Mouse (Mus musculus) C2C12 (cell line): ENCODE results near the gene Dph2. TPM values are rescaled to one million over a fixed set of nuclear protein-coding genes. Genes with fewer than 3 reads are reported as not detected.

Experiments used
- H3K27me3 ChIP-seq: one replicate; pipeline ENCODE4 v1.6.1; 2011; ENCODE audit not compliant: control insufficient read depth, insufficient read depth, insufficient read length
- H3K36me3 ChIP-seq: one replicate; pipeline ENCODE4 v1.6.1; 2011; ENCODE audit not compliant: control insufficient read depth, insufficient read depth
- H3K4me3 ChIP-seq: one replicate; pipeline ENCODE4 v1.5.1; 2011; ENCODE audit warnings: mild to moderate bottlenecking, control low read depth; ENCODE audit not compliant: poor library complexity, insufficient read depth, severe bottlenecking
- H3K79me2 ChIP-seq: one replicate; pipeline ENCODE4 v1.6.1; 2011; ENCODE audit not compliant: control insufficient read depth, insufficient read depth
- H3K79me3 ChIP-seq: one replicate; pipeline ENCODE4 v1.6.1; 2011; ENCODE audit warnings: low read depth, control low read depth
- H3ac ChIP-seq: one replicate; pipeline ENCODE3; 2011; ENCODE audit warnings: low read depth; ENCODE audit not compliant: control insufficient read depth, insufficient read length
- CEBPB ChIP-seq: IDR thresholded peaks from one replicate; pipeline ENCODE4 v1.6.1; 2011; ENCODE audit warnings: low read depth, mild to moderate bottlenecking, control low read depth, moderate library complexity
- CTCF ChIP-seq: IDR thresholded peaks from one replicate; pipeline ENCODE4 v1.5.1; 2011; ENCODE audit not compliant: control insufficient read depth, insufficient read depth, insufficient read length
- FOSL1 ChIP-seq: IDR thresholded peaks from one replicate; pipeline ENCODE4 v1.8.0; 2011; ENCODE audit warnings: mild to moderate bottlenecking, low read length; ENCODE audit not compliant: poor library complexity, insufficient read depth, severe bottlenecking
- MAX ChIP-seq: IDR thresholded peaks from one replicate; pipeline ENCODE4 v1.6.1; 2011; ENCODE audit warnings: mild to moderate bottlenecking, control low read depth
- MYOD1 ChIP-seq: IDR thresholded peaks from one replicate; pipeline ENCODE4 v1.6.1; 2011; ENCODE audit warnings: low read depth; ENCODE audit not compliant: control insufficient read depth, insufficient read length
- MYOG ChIP-seq: IDR thresholded peaks from one replicate; pipeline ENCODE4 v1.6.1; 2011; ENCODE audit not compliant: control insufficient read depth, insufficient read length; ENCODE audit errors: extremely low read depth
- USF1 ChIP-seq: IDR thresholded peaks from one replicate; pipeline ENCODE4 v1.6.1; 2011; ENCODE audit warnings: low read depth, mild to moderate bottlenecking, control low read depth, moderate library complexity
- polyA plus RNA-seq: library from polyadenylated mRNA; unstranded; fragments of >200 nt; fragmentation: generic; extraction: Trizol; gene quantifications from one replicate; pipeline ENCODE4 v1.2.1, GENCODE M21; 2012; ENCODE audit warnings: missing spikeins

Gene Dph2
- polyA plus RNA-seq, 1 experiment: 16.4 TPM

DNA sequence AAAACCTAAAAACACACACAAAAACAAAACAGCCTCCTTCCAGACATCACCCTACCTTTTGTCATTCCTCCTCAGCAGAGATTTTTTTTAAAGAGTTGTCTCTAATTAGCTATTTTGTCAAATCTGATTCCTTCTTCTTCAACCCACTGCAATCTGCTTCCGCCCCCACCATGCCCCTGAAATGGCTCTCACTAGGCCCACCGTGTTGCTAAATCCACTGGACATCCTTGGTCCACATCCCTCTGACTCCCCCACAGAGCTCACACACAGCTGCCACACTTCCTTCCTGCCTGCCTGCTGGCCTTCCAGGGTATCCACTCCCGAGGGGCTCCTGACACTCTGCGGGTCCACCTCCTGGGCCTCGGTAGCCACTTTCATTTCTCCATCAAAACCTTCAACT is 13.1 kb downstream of the Dph2 start:
- Histone ChIP-seq H3K36me3 (peaks cover 22% of the 10 kb centered on the region), H3K79me3 (peaks cover 2% of the 10 kb centered on the region), H3K79me2 (peaks cover 17% of the 10 kb centered on the region), H3K27me3 (no peaks in the 10 kb centered on the region), H3ac (no peak overlapping the region), H3K4me3 (no peak overlapping the region)
- TF ChIP-seq MYOG: no peak
- no peak for TF ChIP-seq CEBPB
- TF ChIP-seq FOSL1: no peak
- TF ChIP-seq MAX: no peak
- TF ChIP-seq MYOD1: no peak
- TF ChIP-seq USF1: no peak
- TF ChIP-seq CTCF: no peak

GRCm38 (mm10) chr4:117878301-117878700 is 13.5 kb downstream of the Dph2 start:
- peaks cover 2% of the 10 kb centered on the region for H3K79me3 ChIP-seq
- H3K27me3 ChIP-seq: no peaks in the 10 kb centered on the region
- H3ac ChIP-seq: no peak overlapping the region
- H3K79me2 ChIP-seq: peaks cover 14% of the 10 kb centered on the region
- TF ChIP-seq CEBPB: no peak
- TF ChIP-seq MYOG: no peak
- no peak for TF ChIP-seq FOSL1
- H3K36me3 ChIP-seq: peaks cover 26% of the 10 kb centered on the region
- no peak overlapping the region for H3K4me3 ChIP-seq

DNA sequence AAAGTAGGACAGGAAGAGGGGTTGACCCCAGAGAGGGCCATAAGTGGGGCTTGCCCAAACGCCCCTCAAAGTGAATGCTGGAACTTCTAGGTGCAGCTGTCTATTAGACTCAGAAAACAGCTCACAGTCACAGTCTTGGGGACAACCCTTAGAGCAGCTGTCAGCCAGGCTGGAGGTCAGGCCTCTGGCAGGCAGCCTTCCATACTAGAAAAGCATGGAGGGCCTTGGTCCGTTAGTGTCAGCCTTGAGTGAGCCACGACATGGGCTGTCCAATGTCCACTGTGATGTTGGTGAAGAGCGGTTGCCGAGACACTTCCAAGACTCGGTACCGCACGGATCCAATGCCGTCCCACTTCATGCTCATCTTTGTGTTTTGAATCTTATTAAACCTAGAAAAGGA is 18.2 kb downstream of the Dph2 start:
- H3K36me3 ChIP-seq: peaks cover 22% of the 10 kb centered on the region
- no peak for TF ChIP-seq CEBPB
- no peak for TF ChIP-seq CTCF
- no peak for TF ChIP-seq MAX
- TF ChIP-seq USF1: no peak
- no peak for TF ChIP-seq MYOD1
- no peak for TF ChIP-seq FOSL1
- no peak for TF ChIP-seq MYOG

DNA sequence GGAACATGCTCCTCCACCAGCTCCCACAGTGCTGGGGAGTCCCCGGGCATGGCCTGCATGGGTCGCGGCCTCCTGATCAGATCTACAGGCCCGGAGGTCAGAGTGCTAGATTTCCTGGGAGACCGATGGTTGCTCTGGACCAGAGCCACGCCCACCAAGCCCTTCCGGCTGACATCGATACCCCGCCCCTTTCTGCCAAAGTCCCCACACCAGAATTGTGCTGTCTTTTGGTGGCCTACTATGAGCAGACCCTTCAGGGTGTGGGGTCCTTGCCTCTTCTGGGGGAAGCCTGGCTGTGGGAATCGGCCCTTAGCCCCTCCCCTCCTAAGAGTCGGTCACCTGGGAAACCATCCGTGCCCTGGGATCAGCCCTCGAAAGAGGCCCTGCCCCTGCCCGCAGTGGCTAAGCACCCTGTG is 19.4 kb downstream of the Dph2 start, which contains the start of gene Ccdc24:
Gene Ccdc24, minus strand, starts transcription at position 87 of the 416 bp plus-strand sequence.
- H3K79me2 ChIP-seq: no peaks in the 10 kb centered on the region
- no peaks in the 10 kb centered on the region for H3K27me3 ChIP-seq
- H3ac ChIP-seq: no peak within 1 kb of the TSS
- TF ChIP-seq MAX (no peak), CTCF (no peak), FOSL1 (no peak), MYOD1 (no peak), CEBPB (no peak), USF1 (no peak), MYOG (no peak)
- peaks cover 22% of the 10 kb centered on the region for H3K36me3 ChIP-seq
- H3K79me3 ChIP-seq: no peaks in the 10 kb centered on the region
- H3K4me3 ChIP-seq: no peak within 1 kb of the TSS

More for the DNA sequence above, 18.2 kb downstream of the Dph2 start:
- Histone ChIP-seq H3K27me3 (no peaks in the 10 kb centered on the region), H3ac (no peak overlapping the region), H3K79me2 (no peaks in the 10 kb centered on the region), H3K79me3 (no peaks in the 10 kb centered on the region), H3K4me3 (no peak overlapping the region)

- H3K27me3 ChIP-seq: no peaks in the 10 kb centered on the region
- no peak overlapping the region for H3ac ChIP-seq
- H3K4me3 ChIP-seq: no peak overlapping the region
- H3K79me2 ChIP-seq: no peaks in the 10 kb centered on the region
- TF ChIP-seq USF1 (no peak), MYOD1 (no peak), CTCF (no peak), MAX (no peak), CEBPB (no peak), FOSL1 (no peak), MYOG (no peak)
- H3K79me3 ChIP-seq: no peaks in the 10 kb centered on the region
- H3K36me3 ChIP-seq: peaks cover 18% of the 10 kb centered on the region
Observed at GRCm38 (mm10) chr4:117871787-117872186, 20.0 kb downstream of the Dph2 start.

DNA sequence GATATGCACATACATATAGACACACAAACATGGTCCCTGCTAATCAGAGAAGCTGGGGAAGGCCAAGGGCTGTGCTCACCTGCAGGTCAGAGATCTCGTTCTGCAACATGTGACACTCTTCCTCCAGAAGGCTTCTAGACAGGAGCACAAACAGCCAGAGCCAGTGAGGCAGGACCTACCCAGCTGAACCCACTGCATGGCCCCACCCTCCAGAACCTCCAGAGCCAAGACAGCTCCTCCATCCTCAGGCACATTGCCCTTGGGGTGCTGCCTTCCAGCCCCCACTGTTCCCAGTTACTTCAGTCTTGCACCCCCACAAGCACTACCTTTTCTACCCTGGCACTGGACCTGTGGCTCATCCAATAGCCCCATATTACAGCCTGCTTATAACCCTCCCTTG is 21.4 kb downstream of the Dph2 start:
- Histone ChIP-seq H3K36me3 (peaks cover 13% of the 10 kb centered on the region), H3K27me3 (no peaks in the 10 kb centered on the region), H3K79me2 (no peaks in the 10 kb centered on the region), H3K4me3 (no peak overlapping the region), H3K79me3 (no peaks in the 10 kb centered on the region), H3ac (no peak overlapping the region)
- TF ChIP-seq MAX: no peak
- TF ChIP-seq CTCF: no peak
- no peak for TF ChIP-seq MYOG
- no peak for TF ChIP-seq USF1
- TF ChIP-seq CEBPB: no peak
- TF ChIP-seq MYOD1: no peak
- no peak for TF ChIP-seq FOSL1
